Mouse (Mus musculus) forelimb bud, embryonic 11.5 days (tissue): ENCODE measurements around the gene Pld4.

Experiments
- DNase-seq: peaks from one replicate; pipeline ENCODE4 v3.0.0-alpha.2; 2012; ENCODE audit warnings: low read depth, low spot score

The Pld4 gene

GRCm38 (mm10) chr12:112766586-112766985 is 6.1 kb downstream of the Pld4 start:
- DNase-seq, result no peak

GRCm38 (mm10) chr12:112767036-112767890 is 6.8 kb downstream of the Pld4 start:
- no peak for DNase-seq

DNA sequence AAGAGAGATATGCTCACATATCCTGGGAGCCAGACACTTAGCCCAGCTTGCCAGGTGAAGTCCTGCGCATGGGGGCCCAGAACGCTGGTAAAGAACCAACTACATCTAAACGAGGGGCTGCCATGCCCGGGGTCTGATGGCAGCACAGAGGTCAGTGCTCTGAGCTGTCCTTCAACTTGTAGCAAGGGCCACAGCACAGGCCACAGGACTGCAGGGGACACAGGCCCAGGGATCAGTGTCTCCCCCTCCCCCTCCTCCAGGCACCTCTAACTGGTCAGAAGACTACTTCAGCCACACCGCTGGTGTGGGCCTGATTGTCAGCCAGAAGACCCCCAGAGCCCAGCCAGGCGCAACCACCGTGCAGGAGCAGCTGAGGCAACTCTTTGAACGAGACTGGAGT is 7.7 kb downstream of the Pld4 start:
- DNase-seq, result no peak

DNA sequence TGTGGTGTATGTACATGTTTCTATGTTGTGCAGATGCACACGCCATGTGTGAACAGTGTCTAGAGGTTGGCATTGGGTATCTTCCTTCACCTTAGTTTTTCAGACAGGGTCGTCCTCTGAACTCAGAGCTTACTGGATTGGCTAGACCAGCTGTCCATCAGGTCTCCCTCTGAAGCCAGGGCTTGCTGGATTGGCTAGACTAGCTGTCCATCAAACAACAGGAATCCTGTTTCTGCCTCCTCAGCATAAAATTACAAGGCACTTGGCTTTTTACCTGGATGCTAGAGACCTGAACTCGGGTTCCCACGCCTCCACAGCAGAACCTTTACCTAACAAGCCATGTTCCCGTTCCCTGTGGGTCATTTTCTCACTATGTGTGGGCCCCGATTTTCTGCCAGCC is 8.6 kb downstream of the Pld4 start:
- no peak for DNase-seq

DNA sequence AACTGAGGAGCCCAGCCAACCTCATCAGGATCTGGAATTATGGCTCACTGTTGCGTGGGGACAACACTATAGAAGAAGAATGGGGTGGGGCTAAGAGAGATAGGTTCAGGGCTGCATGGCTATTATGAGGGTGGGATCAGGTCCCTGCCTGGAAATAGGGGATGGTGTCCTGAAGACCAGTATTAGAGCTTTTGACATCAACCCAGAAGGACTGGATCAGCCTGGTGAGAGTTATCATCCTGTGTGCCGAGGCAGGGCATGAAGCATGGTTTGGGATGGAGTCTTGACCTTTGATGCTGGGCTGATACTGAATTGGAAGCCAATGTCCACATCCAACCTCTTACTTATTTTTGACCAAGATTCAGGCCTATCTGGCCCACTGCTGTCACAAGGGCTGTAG is 9.3 kb downstream of the Pld4 start:
- no peak for DNase-seq

DNA sequence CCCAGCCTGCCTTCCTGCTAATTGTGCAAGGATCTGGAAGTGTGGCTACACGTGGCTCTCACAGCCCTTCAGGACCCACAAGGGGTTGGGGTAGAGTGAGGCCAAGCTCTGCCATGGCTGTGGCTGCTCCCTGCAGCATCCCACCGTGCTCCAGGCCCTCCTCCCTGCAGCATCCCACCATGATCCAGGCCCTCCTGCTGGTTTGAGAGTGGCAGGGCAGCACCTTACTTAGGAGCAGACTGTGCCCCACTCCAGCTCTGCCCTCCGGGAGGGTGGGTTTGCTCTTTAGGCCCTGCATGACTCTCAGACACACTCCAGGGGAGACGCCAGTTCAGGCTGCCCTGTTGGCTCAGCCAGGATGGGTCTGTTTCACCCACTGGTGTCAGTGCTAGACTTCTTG is 9.9 kb downstream of the Pld4 start:
- DNase-seq, result no peak

DNA sequence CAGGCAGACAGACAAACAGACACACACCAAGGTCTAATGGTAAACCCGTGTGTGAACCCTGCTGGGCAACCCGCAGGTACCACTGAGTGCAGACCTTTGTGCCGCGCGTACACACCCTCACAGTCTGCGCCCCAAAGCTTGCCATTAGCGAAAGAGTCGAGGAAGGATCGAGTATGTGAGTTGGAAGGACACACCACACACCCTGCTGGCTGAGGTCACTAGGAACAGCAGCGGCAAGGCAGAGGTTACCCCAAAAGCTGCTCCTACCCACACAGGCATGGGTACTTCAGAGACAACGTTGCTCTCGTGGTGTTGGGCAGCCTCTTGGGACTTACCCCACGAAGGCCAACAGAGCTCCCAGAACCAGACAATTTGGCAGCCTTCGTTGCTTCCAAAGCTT is 11.9 kb downstream of the Pld4 start:
- no peak for DNase-seq

GRCm38 (mm10) chr12:112773366-112773765 is 12.9 kb downstream of the Pld4 start:
- no peak for DNase-seq

- no peak for DNase-seq
These were observed 13.6 kb downstream of the Pld4 start for GRCm38 (mm10) chr12:112774026-112774425.

DNA sequence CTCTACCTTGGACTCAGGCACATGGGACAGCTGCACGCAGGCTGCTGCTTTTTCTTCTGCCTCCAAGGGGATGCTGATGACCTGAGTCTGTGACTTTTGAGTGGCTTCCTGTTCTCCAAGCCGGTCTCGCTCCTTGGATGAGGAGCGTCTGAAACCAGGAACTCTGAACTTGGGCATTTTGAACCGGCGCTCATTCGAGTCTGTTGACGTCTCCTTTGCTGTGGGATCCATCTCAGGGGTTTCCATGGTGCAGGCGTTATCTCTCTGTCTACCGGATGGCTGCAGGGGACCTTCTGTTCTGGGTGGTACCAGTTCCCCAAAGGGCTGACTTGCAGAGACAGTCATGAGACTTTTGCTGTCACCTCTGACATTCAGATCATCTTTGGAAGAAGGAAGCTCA is 14.0 kb downstream of the Pld4 start:
- no peak for DNase-seq

GRCm38 (mm10) chr12:112791026-112791425 is 30.6 kb downstream of the Pld4 start:
- no peak for DNase-seq

- DNase-seq, result no peak
These were observed 33.3 kb downstream of the Pld4 start for GRCm38 (mm10) chr12:112793601-112794355.

DNA sequence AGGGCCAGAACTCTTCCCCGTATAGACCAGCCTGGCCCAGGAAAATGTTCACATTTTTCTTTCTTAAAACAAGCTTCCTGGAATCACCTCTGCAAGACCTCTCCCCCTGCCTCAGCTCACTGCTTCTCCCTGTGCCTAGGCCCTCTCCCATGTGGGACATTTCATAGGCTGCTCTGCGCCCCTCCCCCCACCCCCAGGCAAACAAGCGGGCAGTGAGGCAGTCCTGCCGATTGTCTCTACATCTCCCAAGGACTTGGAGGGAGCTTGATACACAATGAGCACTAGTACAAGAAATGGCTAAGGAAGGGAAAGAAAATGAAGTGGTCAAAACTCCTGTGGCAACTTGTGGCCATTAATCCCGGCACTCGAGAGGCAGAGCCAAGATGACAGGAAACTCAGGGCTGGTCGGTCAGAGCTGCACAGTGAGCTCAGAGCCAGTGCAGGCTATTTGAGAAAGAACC is 33.9 kb downstream of the Pld4 start:
- no peak for DNase-seq

DNA sequence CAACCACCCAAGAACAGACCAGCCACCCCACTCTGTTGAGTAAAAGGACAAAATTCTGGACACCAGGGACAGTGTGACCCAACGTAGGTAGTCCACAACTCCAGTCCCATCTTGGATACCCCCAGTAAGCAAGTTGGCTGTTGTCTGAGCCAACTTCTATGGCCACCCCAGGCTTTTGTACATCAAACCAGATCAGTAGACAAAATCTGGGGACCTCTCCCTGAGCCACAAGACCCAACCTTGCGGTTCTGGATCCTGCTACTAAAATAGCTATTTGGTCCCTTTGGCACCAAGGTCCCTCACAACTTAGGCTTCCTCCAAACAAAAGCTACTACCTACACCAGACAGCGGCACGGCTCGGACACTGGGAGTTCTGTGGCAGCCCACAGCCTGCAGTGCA is 34.5 kb downstream of the Pld4 start:
- no peak for DNase-seq

GRCm38 (mm10) chr12:112795466-112796104 is 35.1 kb downstream of the Pld4 start:
- no peak for DNase-seq

DNA sequence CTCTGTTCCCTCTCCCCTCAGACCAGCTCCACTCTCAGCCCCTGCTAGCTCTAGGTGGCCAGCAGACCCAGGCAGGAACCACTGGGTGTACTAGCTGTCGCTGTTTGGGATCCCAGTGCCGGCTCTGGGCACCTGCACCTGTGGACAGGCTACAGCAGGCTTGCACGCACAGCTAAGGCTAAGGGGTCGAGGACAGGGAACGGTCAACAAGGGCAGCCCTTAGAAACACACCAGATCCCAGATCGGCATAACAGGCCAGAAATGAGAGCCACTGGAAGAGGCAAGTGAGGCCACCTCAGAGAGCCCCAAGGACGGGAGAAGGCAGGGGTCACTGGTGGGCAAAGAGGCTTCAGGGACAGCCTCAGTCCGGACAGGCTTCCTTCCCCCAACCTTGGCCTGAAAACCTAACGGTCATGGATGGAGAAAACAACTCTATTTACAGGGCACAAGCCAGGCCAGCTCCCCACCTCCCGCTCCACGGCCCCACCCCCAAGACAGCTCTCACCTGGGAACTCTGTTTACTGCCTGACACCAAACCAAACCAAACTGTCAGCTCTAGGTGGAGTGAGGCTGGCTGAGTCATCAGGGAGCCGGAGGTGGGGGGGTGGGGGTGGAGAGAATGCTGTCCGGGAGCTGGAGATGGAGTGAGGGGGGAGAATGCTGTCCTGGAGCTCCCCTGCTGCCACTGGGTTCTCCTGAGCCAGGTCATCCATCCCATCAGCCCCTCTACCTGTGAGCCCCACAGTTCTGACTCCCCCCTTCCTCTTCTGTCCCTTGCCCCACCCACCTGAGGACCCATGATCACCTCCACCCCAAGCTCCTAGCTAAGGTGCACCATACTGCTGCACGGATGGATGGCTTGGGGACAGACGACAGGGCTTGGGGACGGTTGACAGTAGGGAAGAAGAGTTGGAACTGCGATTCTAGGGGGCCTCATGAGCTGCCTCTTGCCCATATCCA is 36.4 kb downstream of the Pld4 start:
- DNase-seq, result no peak

DNA sequence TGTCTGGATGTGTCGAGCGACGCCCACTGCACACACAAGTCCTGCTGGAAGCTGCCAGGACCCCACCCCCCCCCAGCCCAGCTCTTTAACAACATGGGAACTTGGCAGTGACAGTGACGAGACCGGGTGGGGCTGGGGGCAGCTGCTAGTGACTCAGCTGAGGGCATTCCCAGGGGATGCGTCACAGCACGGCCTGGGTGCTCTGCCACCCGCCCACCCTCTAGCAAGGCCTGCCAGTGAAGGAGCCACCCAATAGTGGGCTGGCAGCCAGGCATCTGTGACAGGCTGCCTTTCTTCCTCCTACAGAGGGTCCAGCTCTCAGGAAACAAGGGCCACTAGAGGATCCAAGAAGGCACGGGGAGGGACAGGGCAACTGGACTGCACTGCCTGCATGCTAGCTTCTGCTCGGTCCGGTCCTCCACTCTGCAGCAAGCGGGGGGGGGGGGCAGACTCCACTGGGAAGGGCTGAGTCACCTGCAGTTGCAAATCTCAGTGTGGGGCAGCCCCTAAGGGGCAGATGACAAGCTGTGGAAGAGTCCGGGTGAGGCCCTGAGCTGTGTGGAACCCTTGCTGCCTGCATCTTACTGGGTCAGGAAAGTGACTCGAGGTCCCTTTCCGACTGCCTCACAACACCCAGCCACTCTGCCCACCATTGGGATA is 37.3 kb downstream of the Pld4 start:
- no peak for DNase-seq

DNA sequence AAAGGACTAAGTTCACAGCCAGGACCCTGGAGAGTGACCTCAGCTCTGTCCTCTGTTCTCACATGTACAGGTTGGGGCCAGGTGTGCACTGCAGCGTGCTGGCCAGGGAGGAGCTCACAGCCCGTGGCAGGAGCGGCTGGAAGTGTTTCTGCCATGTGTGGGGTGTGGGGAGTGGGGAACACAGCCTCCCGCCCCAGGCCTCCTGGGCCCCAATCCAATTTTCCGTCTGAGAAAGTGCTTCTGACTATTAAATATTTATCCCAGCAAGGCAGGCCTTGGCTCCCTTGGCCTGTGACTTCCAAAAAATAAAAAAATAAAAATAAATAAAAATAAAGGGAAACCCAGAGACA is 37.9 kb downstream of the Pld4 start:
- DNase-seq, result no peak

- DNase-seq, result no peak
These were observed 38.3 kb downstream of the Pld4 start for GRCm38 (mm10) chr12:112798716-112799115.

DNA sequence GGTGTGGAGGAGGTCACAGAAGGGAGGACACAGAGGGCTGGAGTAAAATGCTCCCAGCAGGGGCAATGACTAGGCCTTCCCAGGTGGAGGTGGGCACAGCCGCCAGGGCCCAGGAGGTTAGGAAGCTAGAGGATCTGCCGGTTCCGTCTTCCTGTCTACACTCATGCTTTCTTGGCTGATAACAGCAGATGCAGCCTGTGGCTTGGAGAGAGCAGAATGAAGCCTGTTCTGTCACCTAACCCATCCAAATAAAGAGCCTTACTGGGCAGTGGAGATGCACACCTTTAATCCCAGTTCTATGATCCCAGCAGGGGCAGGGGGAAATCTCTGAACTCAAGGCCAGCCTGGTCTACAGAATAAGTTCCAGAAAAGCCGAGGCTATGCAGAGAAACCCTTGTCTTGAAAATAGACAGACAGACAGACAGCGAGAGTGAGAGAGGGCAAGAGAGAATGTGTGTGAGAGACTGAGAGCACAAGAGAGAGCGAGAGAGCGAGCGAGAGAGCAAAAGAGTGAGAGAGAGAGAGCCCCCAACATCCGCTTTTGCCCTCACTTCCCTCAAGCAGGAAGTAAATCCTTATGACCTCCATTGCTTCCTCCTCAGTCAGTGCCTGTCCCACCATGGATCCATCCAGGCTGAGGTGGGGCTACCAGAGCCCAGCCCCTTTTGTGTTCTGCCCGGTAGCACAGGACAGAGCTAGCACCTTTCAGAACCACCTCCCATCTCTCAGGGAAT is 38.9 kb downstream of the Pld4 start:
- DNase-seq, result no peak
